Mouse (Mus musculus): ENCODE measurements at regions not wholly inside any gene's neighbourhood (a gene's known extent, or its start where the extent isn't known, plus 50 kb on each side); places are given as distances from the start of the nearest gene placed in this dataset.

DNA sequence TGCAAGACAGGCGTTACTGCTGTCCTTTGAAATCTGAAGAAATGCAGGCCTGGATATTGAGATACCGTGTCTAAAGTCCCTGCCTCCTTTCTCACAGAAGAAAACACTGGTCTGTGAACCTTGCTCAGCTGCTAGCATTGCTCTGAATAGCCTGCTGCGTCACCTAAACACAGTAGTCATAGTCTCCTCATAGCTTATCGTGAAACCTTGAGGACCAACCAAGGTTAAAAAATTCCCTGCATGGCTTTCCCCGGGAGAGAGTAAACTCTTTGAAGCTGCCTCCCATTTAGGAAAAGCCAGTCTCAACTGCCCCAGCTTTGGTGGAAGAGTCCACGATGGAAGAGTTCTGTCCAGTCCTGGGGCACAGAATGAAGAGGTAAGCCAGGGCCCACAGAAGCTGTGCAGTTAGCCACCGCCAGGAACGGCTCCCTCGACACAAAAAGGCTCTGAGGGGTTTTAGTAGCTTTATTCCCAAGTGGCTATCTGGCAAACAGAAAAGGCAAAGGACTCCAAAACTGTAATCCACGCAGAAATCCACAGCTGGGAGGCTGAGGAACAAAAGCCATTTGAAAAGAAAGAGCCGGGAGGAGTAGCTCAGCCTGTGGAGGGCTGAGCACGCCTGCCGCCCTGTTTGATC is 142.0 kb upstream of the Rad23b start:
- Histone ChIP-seq H3K9me3 (replicated peaks; ENCODE audit: control insufficient read depth, insufficient read depth, low read length, poor library complexity, severe bottlenecking) (no peaks in the 10 kb centered on the region; the same call in 1 of the 2 replicates), H3K27me3 (ENCODE audit: control insufficient read depth, insufficient read depth, low read length, poor library complexity, severe bottlenecking) (no peaks in the 10 kb centered on the region), H3K9ac (ENCODE audit: low read depth, poor library complexity, severe bottlenecking) (peak overlapping the region; percentile 27), H3K4me1 (ENCODE audit: control insufficient read depth, insufficient read depth, low read length) (peaks cover 16% of the 10 kb centered on the region), H3K4me3 (ENCODE audit: low read depth, low read length) (peak overlapping the region; percentile 21; the same call in 1 of the 2 replicates), H3K36me3 (ENCODE audit: control insufficient read depth, insufficient read depth, low read length, poor library complexity, severe bottlenecking) (no peaks in the 10 kb centered on the region), H3K27ac (ENCODE audit: insufficient read depth, low read length) (peak overlapping the region; percentile 74)
- TF ChIP-seq POLR2A (IDR thresholded peaks at IDR 0.05; ENCODE audit: insufficient read depth, low read length) (no peak), EP300 (IDR thresholded peaks at IDR 0.05; ENCODE audit: insufficient read depth, low read depth, low read length) (no peak), CTCF (IDR thresholded peaks at IDR 0.05; ENCODE audit: low read depth, low read length) (no peak)

DNA sequence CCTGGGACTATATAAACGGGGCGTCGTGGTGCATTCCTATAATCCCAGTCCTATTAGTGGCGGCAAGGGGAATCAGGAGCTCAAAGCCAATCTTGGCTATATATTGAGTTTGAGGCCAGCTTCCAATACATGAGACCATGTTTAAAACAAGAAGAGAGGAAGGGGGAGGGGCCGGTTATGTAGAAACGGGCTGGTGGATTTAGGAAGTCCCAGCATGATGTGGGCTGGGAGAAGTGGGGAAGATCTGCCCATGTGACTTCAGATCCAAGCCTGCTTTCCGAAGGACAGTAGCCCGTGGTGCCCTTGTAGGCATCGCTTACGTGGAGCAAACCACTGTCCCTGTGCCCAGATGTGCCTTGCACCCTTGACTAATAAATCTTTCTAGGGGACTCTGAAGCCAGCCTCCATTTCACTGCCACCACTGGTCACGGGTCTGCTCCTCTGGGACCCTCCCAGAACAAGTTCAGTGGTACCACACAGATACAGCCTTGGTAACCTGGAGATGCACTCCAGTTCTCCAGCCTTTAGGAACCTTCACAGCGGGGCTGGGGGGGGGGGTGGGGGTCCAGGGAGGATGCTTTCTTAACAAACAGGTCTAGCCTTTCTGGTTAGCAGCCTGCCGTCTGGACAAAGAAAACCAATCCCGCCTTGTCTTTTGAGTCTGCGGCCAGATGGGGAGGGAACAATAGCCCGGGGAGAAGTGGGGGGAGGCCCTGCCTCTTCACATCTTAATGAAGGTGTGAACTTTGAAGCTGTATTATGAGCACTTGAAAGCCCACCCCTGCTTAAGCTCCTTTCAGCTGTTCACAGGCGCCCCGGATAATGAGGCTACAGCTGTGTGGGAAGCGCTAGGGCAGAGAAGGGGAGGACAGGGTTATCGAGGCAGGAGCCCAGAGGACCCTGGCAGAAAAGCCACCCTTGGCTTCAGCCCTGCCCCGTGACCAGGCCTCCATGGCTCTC is 141.2 kb upstream of the Rad23b start:
- no peak for TF ChIP-seq POLR2A (IDR thresholded peaks at IDR 0.05; ENCODE audit: insufficient read depth, low read length)
- no peak for TF ChIP-seq CTCF (IDR thresholded peaks at IDR 0.05; ENCODE audit: low read depth, low read length)
- TF ChIP-seq EP300 (IDR thresholded peaks at IDR 0.05; ENCODE audit: insufficient read depth, low read depth, low read length): peak; percentile 95
- Histone ChIP-seq H3K27me3 (ENCODE audit: control insufficient read depth, insufficient read depth, low read length, poor library complexity, severe bottlenecking) (no peaks in the 10 kb centered on the region), H3K9ac (ENCODE audit: low read depth, poor library complexity, severe bottlenecking) (peak overlapping the region; percentile 27), H3K4me3 (ENCODE audit: low read depth, low read length) (no peak overlapping the region), H3K9me3 (replicated peaks; ENCODE audit: control insufficient read depth, insufficient read depth, low read length, poor library complexity, severe bottlenecking) (no peaks in the 10 kb centered on the region; the same call in 1 of the 2 replicates), H3K36me3 (ENCODE audit: control insufficient read depth, insufficient read depth, low read length, poor library complexity, severe bottlenecking) (no peaks in the 10 kb centered on the region), H3K27ac (ENCODE audit: insufficient read depth, low read length) (peak overlapping the region; percentile 74), H3K4me1 (ENCODE audit: control insufficient read depth, insufficient read depth, low read length) (peaks cover 16% of the 10 kb centered on the region)

DNA sequence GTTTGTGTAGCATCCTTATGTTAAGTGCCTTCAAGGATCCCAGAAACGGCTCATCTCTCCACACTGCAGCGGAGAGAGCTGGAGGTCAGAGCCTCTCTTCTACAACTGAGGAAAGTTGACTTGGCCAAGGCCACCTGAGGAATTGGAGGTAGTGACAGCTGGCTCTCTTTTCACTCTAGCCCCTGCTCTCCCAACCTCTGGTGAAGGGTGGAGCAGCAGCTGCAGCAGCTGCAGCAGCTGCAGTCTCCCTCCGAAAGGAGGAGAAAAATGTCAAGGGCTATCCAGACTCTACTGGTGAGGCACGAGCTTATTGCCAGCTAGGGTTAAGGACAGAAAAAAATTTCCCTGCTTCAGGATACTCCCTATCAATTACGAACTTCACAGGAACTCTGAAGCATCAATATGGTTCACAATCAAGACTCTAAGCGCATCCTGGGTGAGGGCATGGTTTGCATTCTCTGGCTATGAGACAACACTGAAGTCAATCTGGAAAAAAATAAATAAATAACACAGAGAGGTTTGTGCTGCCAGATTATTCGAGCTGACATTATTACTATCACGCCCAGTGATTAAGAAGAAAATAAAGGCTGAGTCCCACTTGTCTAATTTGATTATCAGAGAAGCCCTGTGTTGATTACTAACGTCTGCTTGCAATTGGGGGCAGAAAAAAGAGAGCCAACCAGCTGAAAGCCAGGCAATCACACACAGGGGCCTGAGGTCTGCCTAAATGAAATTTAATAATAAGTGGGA is 134.2 kb upstream of the Rad23b start:
- Histone ChIP-seq H3K27me3 (ENCODE audit: control insufficient read depth, insufficient read depth, low read length, poor library complexity, severe bottlenecking) (no peaks in the 10 kb centered on the region), H3K9me3 (replicated peaks; ENCODE audit: control insufficient read depth, insufficient read depth, low read length, poor library complexity, severe bottlenecking) (no peaks in the 10 kb centered on the region; the same call in 1 of the 2 replicates), H3K36me3 (ENCODE audit: control insufficient read depth, insufficient read depth, low read length, poor library complexity, severe bottlenecking) (no peaks in the 10 kb centered on the region), H3K27ac (ENCODE audit: insufficient read depth, low read length) (no peak overlapping the region), H3K4me1 (ENCODE audit: control insufficient read depth, insufficient read depth, low read length) (no peaks in the 10 kb centered on the region), H3K4me3 (ENCODE audit: low read depth, low read length) (no peak overlapping the region), H3K9ac (ENCODE audit: low read depth, poor library complexity, severe bottlenecking) (no peak overlapping the region)
- TF ChIP-seq EP300 (IDR thresholded peaks at IDR 0.05; ENCODE audit: insufficient read depth, low read depth, low read length) (no peak), CTCF (IDR thresholded peaks at IDR 0.05; ENCODE audit: low read depth, low read length) (no peak), POLR2A (IDR thresholded peaks at IDR 0.05; ENCODE audit: insufficient read depth, low read length) (no peak)

GRCm38 (mm10) chr4:55216175-55216545 is 133.7 kb upstream of the Rad23b start:
- H3K27ac ChIP-seq (ENCODE audit: insufficient read depth, low read length): no peak overlapping the region
- H3K27me3 ChIP-seq (ENCODE audit: control insufficient read depth, insufficient read depth, low read length, poor library complexity, severe bottlenecking): no peaks in the 10 kb centered on the region
- H3K36me3 ChIP-seq (ENCODE audit: control insufficient read depth, insufficient read depth, low read length, poor library complexity, severe bottlenecking): no peaks in the 10 kb centered on the region
- no peaks in the 10 kb centered on the region for H3K4me1 ChIP-seq (ENCODE audit: control insufficient read depth, insufficient read depth, low read length)
- no peak for TF ChIP-seq CTCF (IDR thresholded peaks at IDR 0.05; ENCODE audit: low read depth, low read length)
- no peak for TF ChIP-seq POLR2A (IDR thresholded peaks at IDR 0.05; ENCODE audit: insufficient read depth, low read length)
- TF ChIP-seq EP300 (IDR thresholded peaks at IDR 0.05; ENCODE audit: insufficient read depth, low read depth, low read length): no peak
- no peak overlapping the region for H3K9ac ChIP-seq (ENCODE audit: low read depth, poor library complexity, severe bottlenecking)
- no peak overlapping the region for H3K4me3 ChIP-seq (ENCODE audit: low read depth, low read length)
- H3K9me3 ChIP-seq (replicated peaks; ENCODE audit: control insufficient read depth, insufficient read depth, low read length, poor library complexity, severe bottlenecking): no peaks in the 10 kb centered on the region

GRCm38 (mm10) chr4:55225766-55226165 is 124.1 kb upstream of the Rad23b start:
- TF ChIP-seq EP300 (IDR thresholded peaks at IDR 0.05; ENCODE audit: insufficient read depth, low read depth, low read length) (no peak), CTCF (IDR thresholded peaks at IDR 0.05; ENCODE audit: low read depth, low read length) (no peak), POLR2A (IDR thresholded peaks at IDR 0.05; ENCODE audit: insufficient read depth, low read length) (no peak)
- Histone ChIP-seq H3K4me1 (ENCODE audit: control insufficient read depth, insufficient read depth, low read length) (no peaks in the 10 kb centered on the region), H3K36me3 (ENCODE audit: control insufficient read depth, insufficient read depth, low read length, poor library complexity, severe bottlenecking) (no peaks in the 10 kb centered on the region), H3K9me3 (replicated peaks; ENCODE audit: control insufficient read depth, insufficient read depth, low read length, poor library complexity, severe bottlenecking) (no peaks in the 10 kb centered on the region), H3K9ac (ENCODE audit: low read depth, poor library complexity, severe bottlenecking) (no peak overlapping the region), H3K4me3 (ENCODE audit: low read depth, low read length) (no peak overlapping the region), H3K27me3 (ENCODE audit: control insufficient read depth, insufficient read depth, low read length, poor library complexity, severe bottlenecking) (peaks cover 1% of the 10 kb centered on the region; the same call in 1 of the 2 replicates), H3K27ac (ENCODE audit: insufficient read depth, low read length) (no peak overlapping the region)

All from ES-Bruce4 (cell line).